Mouse (Mus musculus) erythroblast, embryonic 14.5 days (primary cell): ENCODE data around the gene Pgpep1.

ENCODE experiments used
- GATA1 ChIP-seq: IDR thresholded peaks from 2 replicates; pipeline ENCODE4 v1.6.1; 2012; ENCODE audit warnings: low read length, inconsistent platforms, mixed read lengths
- TAL1 ChIP-seq: IDR thresholded peaks from 3 replicates; pipeline ENCODE4 v1.6.1; 2012; ENCODE audit warnings: low read length, inconsistent platforms, mixed read lengths

- TF ChIP-seq GATA1 (no peak), TAL1 (no peak)
Measured at GRCm38 (mm10) chr8:70638752-70639151, 21.4 kb downstream of the Pgpep1 start.
